Mouse (Mus musculus) ovary, postnatal 14 days (tissue): ENCODE results near the gene Herpud1.

ENCODE experiments used
- DNase-seq: peaks from one replicate; pipeline ENCODE4 v3.0.0; 2022; ENCODE audit warnings: low spot score

Herpud1 gene

DNA sequence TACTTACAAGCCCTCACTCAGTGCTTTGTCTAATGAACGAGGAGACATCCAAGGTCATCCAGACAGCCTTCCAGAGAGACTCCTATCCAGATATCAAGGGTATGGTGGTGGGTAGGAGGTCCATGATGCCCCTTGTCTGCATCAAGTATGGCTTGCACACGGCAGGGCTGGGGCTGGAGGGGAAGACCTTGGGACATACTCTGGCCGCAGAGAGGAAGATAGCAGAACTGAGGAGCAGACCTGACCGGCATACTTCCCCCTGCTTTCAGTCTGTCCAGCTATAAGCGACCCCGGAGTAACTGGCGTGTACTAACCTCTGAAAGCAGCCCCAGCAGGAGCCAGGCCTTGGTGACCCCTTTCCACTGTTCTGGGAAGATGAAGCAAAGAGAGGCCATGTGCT is 23.3 kb downstream of the Herpud1 start:
- no peak for DNase-seq

DNA sequence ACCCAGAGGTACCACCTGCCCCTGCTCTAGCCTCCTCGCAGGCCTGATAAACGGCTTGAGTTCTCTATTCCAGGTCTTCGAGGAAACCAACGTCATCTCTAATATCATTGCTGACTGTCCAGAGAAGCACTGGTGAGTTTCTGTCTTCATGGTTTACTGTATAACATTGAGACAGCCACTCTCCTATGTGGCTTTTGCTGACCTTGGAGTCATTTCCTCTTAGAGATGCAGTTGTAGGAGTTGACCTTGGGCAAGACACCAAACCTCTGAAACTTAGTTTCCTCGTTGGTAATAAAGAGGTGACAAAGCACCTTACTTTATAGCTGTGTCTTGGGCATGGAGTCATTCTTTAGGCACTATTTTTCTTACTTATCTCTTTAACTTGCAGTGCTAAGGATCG is 26.3 kb downstream of the Herpud1 start:
- no peak for DNase-seq

DNA sequence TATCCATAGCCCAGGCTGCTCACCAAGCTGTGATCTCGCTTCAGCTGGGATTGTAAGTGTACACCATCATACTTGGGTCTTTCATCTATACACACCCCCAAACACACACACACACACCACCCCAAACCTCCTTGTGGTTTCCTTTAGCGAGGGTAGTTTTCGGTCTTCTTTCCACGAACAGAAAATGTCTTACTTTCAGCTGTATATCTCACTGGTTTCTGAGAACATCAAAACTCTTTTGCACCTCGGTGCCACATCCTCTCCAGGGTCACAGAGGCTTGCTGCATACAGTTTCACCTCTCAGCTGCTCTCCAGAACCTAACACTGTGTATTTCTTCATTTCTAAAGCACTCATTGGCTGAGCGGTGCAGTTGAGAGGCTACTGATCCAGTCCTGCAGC is 27.3 kb downstream of the Herpud1 start:
- DNase-seq: no peak

DNA sequence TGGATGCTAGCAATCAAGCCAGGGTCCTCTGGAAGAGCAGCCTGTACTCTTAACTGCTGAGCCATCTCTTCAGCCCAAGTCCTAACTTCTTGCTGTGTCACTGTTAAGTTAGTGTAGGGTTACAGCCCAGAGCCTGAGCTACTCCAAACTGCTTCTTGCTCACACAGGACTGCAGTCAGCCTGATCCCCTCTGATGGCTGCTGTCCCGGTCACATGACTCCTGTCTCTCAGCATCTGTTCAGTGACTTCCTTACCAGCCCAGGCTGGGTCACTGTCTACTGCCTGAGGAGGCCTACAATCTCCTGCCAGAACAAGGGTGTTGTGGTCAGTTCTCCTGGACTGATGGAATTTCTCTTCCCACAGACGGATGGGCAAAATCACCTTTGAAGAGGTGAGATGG is 29.0 kb downstream of the Herpud1 start:
- no peak for DNase-seq

DNA sequence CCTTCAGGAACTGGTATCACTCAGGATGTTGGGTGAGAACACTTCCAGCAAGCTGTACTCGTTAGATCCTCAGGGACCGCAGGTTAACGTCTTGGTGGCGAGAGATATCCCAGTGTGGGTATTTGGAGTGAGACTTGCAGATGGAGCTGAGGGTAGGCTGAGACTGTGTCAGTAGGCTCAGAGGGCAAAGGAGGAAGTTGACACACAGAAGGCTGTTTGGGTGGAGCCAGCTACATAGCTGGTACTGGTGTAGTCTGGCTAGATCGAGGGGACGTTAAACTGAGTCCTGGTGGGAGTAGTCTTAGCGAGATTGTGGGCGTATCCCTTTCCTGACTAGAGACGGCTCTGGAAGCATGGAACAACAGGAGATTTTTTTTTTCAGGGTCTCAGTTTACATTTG is 31.8 kb downstream of the Herpud1 start:
- no peak for DNase-seq

DNA sequence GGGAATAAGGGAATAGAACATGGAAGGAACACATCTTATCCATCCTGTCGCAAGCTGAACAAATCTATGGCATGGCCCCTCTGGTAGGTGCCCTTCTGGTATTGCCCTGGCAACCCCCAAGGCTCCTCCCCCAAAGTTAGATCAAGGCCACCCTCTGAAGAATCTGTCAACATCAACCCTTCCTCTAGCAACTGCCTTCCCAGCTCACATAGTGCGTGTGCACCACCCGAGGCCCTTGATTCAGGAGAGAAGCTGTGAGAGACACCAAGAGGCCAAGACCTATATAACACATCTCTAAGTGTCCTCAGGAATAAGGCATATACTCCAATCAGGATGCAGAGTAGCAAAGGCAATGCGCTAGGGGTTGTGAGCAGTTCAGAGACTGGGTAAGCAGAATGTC is 36.0 kb downstream of the Herpud1 start:
- DNase-seq: no peak

DNA sequence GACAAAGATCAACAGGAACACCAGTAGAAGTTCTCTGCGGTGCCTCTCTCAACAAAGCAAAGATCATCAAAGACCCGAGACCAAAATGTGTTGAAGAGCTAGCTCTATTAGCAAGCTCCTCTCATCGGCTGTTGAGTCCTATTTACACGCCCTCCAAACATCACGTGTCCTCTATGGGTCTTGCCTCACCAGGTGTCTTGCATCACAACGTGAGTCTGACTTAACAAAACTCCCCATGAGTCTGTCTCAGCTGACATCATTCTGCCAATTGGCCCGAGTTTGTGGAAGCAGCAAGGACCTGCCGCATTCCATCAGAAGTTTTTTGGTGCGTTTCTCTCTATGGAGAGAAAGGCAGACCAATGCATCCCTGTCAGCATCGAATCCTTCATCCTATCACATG is 41.7 kb downstream of the Herpud1 start:
- no peak for DNase-seq

DNA sequence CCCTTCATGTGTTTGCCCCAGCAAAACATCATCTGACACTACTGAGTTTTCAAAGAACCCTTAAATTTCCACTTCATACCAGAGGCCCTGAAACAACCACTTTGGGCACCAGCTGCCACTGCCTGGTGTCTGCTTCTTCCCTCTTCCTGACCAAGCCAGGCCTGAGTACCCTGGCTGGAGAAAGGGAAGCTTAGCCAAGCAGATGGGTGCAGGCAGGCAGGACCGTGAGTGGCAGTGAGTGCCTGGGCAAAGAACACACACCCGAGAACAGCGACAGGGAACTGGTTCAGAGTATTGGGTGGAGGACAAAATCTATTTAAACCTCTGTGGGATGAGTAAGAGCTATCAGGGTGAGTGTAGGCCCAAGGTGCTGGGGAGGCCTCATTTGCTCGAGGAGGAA is 42.2 kb downstream of the Herpud1 start:
- no peak for DNase-seq

DNA sequence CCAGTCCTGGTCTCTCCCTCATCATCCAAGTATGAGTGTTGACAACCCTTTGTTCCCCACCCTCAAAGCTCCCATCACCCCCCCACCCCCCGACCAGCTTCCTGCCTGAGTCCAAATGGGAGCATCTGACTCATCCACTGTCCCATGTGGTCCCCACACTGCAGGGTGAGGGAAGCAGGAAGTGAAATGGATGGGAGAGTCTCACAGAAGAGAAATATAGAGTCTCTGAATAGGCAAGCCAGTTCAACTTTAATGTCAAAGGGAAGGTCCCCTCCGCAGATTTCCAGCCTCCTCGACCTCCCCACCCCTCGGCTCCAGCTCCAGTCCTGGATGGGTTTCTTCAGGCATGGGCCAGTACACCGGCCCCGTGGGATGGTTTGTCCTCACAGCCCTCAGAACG is 43.1 kb downstream of the Herpud1 start:
- no peak for DNase-seq

DNA sequence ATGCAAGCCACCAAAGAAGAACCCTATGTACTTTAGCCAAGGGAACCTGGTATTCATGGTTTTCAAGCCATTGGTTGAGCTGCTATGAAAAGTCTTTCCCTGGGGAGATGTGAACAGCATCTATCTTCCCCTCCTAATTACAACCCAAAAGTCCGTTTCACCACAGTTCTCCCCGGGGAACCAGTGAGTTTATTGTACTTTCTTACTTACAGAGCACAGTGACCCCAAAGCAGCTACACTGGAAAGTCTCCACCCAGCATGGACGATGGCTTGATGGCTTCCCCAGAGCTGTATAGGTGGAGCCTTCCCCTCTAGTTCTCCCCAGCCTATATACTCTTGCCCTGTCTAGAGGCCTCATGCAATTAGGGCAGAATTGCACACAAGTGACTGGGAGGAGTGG is 46.0 kb downstream of the Herpud1 start:
- no peak for DNase-seq

DNA sequence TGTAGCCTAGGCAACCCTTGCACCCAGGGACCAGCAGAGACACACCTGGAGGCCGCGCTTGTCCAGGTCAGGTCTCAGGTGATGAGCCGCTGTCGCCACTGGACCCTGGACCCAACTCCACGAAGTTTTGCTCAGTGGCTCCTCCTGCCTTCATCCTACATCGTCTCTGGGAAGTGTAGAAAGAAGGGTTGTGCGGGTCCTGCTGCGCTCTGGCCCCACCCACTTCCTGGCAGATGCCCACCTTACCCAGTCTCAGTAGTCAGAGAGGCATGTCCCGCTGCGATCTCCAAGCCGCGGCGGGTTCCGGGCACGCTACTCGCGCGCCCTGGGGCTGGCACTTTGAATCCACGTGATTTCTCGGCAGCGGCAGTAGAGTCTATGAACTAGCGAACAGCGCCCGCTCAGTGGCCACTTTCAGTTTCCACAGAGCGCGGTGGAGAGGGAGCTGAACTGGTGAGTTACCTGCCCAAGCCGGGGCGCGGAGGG is 47.8 kb downstream of the Herpud1 start, which contains the start of gene Nlrc5:
TSS of gene Nlrc5 (plus strand) at position 376 of the 486 bp plus-strand sequence.
- DNase-seq: peak; percentile 36

DNA sequence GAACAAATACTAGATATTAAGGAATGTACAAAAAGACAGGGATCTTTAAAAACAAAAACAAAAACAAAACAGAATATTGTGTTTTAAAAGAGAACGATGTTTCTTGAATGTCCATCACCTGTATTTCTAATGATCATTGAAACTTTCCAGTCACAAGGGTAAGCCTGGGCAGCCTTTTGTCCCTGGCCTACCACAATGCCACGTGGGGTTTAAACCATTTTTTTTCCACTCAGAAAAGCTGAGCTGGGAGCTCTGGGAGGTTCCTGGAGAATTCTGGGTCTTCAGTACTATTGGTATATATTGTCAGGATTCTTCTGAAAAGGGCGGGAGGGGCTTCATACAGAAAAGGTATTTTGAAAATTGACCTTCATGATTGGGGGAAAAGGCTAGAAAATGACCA is 48.7 kb downstream of the Herpud1 start:
- no peak for DNase-seq

DNA sequence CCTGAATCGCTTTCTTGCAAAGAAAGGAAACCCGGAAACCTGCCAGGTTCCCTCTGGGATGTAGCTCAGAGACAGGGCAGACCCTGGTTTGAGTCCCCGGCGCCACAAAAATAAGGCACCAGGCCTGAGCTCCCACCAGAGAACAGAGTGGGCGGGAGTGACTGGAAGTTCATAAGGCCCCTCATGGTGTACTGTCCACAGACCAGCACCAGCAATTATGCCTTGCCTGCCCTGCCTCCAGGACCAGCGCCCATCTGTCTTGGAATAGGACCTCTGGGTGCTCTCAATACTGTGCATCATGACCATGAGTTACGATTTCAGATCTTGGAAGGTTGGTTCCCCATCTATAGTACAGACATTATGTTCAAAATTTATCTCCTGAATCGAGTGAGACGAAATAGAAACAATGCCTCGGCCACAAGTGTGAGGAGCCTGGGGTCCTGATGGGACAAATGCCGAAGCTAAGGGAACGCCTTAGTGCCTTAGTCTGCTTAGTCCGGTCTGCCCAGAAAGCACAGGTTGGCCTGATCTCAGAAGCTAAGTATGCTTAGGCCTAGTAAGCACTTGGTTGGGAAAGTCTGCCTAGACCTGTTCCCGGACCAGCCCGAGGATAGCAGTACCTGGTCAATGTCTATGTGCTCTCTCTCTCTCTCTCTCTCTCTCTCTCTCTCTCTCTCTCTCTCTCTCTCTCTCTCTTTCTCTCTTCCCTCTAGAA is 49.3 kb downstream of the Herpud1 start:
- no peak for DNase-seq

DNA sequence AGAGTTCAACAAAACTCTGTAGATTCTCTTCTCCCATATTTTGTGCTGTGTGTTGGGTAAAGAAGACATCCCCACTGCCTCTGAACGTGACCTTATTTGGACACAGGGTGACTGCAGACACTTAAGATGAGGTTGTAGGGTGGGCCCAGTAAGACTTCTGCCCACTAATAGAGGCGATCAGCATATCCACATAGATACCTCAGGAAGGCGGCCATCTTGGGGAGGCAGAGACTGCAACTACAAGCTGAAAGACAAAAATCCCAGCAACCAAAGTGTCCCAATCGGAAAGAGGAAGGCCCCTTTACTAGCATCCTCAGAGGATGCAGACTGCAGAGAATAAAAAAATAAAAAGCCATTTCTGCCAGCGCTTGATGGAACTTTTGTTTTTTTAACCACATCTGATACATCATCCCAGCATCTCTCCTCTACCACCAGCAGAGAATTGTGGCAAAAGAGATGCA is 49.9 kb downstream of the Herpud1 start:
- no peak for DNase-seq

DNA sequence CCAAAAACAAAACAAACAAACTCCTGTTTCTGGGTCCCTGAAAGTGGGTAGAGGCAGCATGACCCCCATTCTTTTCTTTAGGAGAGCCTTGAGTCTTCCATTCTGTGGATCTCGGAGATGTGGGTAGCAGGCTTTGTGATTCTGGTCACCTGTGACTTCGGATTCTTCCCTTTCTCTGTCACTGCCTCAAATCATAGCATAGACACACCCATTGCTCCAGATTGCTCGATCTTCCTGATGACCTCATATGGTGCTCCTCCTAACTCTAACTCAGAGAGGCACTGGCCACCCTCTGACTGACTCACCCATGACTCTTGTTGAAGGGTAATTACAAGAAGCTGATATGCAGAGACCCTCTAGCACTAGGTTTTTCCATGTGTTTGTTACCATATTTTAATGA is 50.7 kb downstream of the Herpud1 start:
- DNase-seq: no peak

DNA sequence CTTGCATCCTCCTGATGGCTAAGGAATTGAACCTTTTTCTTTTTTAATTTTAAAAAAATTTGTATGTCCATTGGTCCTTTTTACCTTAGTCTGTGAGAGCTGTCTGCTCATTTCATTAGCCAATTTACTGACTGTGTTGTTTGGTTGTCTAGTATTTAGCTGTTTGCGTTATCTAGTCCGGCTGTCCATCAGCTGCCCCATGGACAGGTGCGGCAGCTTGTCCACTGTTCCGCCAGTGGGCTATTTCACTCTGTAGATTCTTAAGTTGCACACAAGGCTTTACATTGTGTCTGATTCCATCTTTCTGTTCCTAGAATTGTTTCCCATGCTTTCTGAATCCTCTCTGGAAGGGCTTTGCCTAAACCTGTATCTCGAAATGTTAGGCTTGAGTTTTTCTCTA is 52.4 kb downstream of the Herpud1 start:
- DNase-seq: no peak

DNA sequence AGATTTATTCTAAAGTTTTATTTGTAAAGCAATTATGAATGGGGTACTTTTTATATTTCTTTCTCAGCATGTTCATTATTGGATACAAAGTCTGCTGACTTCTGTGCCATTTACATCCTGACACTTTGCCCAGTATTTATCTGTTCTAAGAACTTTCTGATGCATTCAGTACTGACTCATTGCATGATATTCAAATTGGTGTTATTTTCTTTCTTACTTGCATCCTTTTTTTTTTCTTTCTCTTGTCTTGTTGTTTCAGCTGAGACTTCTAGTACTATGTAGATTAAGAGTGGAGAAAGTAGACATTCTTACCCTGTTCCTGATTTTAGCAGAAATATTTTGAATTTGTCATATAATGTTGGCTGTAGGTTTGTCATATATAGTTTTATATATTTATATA is 53.5 kb downstream of the Herpud1 start:
- no peak for DNase-seq

DNA sequence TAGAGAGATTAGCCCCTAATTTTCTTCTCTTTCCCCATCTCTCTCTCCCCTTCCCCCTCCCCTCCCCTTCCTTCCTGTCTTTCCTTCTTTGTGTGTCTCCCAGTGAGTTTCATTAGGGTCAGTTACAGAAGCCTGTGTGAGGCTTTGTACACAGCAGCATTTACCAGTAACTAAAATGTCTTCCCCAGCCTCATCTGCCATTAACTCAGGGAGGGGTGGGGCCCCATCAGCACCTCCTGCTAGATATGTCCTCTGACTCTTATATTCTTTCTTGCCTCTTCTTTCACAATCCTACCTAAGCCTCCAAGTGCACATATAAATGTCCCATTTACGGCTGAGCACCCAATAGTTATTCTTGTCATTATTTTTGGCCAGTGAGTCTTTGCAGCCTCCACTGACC is 54.2 kb downstream of the Herpud1 start:
- no peak for DNase-seq

DNA sequence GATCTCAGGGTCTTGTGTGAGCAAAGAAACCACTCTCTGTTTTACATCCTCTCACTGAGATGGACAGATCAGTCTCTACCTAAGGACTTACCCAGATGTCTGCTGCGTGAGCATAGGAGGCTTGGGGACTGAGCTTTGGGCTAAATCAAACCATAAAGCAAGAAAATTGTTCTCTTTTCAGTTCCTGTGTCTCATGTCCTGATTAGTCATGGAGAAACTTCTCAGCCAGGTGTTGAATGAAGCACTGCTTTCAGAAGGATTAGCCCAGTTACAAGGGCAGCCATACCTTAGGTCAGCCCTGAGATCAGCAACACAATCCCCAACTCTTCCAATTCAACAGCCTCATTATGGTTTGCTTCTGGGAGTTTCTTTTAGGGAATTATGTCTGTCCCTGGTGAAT is 55.4 kb downstream of the Herpud1 start:
- no peak for DNase-seq

DNA sequence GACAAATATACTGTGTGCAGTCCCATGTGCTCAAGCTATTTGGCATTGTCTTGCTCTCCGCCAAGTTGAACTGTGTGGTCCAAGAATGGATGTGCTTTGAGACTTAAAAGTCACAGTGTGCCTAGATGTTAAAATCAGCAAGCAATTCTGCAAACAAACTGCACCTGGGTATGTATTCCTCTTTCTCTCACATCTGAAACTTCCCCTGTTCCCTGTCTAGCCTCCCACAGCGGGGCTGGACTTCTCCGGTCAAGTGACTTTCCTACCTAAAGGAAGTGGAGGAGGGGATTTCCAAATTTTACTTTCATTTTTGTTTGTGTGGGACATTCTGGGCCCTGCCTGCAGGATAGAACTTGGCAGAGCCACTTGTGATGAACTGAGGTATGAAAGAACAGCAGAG is 56.9 kb downstream of the Herpud1 start:
- no peak for DNase-seq

DNA sequence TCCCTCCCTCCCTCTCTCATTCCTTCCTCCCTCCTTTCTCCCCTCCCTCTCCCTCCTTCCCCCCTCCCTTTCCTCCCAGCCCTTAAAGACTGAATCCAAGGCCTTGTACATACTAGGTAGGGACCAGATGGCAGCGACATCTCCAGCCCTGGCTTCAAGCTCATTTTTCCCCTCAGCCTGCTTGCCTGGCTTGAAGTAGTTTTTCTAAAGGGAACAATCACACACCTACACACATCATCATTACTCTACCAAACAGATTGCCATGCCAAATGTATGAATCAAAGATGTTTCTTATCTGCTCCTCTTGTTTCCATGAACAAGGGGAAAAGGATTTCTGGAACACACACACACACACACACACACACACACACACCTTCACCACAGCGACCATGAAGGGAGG is 58.2 kb downstream of the Herpud1 start:
- no peak for DNase-seq
